Mouse (Mus musculus): ENCODE results near the gene Myom1.

The Myom1 gene

DNA sequence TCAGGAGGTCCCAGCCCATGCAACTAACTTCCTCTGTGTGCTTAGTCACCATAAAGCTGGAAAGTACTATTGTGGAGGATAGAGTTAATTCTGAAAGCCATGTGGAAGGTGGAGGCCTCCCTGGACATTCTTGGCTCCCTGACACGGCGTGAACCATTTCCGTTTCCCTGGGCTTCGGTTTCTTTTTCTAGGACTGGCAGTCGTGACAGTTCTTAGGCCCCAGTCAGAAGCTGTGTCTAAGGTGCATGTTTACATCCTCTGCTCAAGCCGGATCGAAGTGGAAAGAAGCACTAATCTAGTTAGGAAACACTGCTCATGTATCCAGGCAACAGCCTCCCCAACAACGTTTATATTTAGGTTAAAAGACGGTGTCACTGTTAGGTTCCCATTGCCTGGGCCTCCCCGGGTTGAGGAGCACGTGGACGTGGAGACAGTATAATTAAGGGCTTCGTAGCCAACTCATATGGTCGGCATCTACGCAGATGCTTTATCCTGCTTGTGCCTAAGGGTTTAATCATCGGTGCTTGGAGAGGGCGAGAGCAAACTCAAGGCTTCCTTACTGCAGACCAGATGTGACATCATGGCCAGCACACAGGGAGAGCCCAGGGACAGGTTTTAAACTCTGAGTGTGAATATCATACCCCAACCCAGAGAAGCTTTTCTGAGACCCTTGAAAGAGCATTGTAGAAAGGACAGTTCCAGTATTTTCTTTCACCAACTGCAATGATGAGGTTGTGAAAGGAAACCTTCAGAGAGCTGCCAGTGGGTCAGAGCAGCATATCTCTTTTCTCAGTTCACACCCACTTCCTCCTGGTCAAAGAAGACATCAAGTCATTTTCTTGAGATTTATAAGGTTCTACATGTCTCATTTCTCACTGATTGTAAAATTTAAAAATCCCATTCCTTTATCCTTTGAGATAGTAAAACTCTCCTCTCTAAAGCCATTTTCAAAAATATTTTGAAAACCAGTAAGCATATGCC, 100.4 kb downstream of the Myom1 start:
- DNase-seq (ENCODE audit: low spot score), result no peak

DNA sequence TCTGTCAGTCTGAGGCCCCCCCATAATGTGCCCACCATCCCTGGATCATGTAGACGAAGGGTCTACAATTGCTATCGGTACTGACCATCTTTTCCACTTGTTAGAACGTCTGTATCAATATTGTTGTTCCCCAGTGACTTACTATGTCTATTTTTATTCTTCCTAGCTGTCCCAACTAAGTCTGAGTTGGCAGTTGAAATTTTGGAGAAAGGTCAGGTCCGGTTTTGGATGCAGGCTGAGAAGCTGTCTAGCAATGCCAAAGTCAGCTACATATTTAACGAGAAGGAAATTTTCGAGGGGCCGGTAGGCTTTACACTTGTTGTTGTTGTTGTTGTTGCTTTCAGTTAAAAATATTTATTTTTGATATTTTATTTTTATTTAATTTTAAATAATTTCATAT, 102.9 kb downstream of the Myom1 start:
- no peak for DNase-seq (ENCODE audit: low spot score)

DNA sequence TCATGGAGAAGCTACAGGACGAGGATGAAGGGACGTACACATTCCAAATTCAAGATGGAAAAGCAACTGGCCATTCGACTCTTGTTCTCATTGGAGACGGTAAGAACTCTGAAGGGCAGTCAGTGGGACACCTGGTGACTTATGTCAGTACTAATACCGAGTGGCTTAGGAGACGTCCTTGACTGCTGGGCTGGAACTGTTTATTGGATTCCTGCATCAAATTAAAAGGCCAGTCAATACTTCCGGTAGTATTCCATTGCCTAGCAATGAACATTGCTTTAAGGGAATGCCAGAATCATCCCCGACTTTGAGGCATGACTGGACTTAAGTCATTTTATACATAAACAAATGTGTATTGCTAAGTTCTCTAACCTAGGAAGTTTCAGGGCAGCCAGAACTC, 103.8 kb downstream of the Myom1 start:
- no peak for DNase-seq (ENCODE audit: low spot score)

DNA sequence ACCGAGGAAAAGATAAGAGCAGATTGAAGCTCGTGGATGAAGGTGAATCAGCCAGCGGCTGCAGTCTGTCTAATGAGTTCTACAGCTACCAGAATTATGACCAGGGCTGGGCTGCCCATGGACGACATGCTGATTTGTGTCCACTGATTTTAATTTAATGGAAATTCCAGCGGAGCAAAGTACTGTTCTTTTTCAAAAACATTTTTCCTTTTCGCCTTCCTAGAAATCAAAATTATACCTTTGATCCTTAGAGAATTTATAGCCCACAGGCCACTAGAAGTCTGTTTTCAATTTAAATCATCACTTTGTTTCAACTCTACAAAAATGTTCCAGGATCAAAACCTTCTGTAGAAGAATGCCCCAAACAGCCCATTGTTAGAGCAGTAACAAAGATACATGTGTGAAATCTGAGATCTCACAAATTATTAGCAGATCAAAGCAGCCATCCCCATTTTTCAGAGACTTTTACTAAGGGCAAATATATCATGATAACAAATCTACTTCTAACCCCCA, 108.4 kb downstream of the Myom1 start:
- DNase-seq (ENCODE audit: low spot score), result no peak

DNA sequence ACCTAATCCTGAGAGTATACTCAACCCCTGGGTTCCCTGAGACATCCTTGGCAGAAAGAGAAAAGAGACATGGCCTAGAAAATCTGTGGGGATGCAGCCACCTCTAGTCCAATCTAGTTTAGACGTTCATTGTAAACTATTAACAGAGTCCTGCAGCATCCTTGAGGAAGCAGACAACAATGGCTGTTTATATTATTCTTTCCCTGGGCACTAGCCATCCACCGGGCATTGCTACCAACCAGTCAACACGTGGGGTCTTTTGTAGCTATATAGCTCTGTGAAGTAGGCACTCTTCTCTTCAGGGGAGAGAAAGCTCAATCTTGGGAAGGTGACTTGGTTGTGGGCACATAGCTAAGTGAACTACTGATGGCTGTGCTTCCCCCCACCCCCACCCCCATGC, 110.3 kb downstream of the Myom1 start:
- DNase-seq (ENCODE audit: low spot score), result no peak

DNA sequence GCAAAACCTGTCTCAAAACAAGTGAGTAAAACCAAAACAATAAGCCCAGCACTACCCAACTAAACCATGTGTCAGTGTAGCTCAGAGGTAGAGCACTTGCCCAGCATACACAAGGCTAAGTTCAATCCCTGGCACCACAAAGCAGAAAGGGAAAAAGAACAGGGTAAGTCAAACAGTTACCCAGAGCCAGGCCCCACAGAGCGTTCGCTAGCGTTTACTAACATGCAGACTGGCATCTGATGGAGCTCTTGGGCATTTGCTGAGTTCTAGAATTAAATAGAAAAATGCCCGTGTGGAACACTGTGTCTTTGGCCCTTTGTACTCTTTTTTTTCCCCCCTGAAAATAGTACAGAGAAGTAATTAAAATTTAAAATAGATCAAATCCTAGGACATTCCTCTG, 111.8 kb downstream of the Myom1 start:
- no peak for DNase-seq (ENCODE audit: low spot score)

DNA sequence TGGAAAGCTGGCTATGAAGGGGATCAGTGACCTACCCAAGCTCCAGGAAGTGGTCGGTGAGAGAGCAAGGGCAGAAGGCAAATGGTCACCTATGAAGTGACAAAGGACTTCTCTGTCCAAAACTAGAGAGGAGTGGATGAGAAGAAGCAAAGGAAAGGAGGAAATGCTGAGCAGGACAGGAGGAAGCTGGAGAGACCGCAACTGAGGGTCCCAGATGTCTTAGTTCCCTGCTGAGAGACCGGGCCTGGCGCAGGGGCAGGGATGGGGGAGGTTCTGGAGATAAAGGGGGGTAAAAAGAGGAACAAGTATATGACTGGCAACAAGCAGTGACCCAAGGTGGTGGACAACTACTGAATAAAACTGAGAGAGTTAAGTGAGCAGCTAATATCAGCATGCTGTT, 115.5 kb downstream of the Myom1 start:
- no peak for DNase-seq (ENCODE audit: low spot score)

DNA sequence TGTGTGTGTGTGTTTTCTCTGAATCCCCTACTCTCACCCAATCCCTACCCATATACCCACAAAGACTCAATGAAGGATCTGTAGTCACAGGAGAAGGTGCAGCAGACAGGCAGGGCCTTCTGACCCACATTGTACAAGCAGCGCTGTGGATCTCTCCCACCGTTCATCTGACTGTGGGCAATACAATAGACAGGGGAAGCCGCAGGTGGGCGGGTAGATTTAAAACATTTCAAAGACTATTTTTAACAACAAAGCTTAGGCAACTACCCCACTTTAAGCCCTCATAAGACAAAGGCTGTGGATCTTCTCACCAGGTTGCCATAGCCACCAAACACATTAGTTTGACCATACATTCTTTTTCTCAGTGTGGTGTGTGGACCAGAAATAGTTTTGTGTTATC, 116.2 kb downstream of the Myom1 start:
- DNase-seq (ENCODE audit: low spot score), result no peak

DNA sequence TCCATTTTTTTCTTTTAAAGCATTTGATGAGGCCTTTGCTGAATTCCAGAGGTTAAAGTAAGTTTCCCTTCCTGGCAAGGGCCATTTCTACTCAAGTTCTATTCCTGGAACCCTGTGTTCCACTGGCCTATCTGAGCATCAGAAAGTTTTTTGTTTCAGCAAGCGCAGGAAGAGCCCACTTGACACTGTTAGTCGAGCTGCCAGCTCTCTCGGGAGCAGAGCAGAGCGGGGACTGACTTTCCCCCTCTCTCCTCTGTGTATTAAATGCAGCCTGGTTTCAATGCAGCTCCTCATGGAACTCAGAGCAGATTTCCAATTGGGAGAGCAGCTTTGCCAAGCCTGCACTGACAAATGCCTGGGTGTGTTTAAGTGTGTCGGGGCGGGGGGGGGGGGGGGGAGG, 118.2 kb downstream of the Myom1 start:
- DNase-seq (ENCODE audit: low spot score), result no peak

DNA sequence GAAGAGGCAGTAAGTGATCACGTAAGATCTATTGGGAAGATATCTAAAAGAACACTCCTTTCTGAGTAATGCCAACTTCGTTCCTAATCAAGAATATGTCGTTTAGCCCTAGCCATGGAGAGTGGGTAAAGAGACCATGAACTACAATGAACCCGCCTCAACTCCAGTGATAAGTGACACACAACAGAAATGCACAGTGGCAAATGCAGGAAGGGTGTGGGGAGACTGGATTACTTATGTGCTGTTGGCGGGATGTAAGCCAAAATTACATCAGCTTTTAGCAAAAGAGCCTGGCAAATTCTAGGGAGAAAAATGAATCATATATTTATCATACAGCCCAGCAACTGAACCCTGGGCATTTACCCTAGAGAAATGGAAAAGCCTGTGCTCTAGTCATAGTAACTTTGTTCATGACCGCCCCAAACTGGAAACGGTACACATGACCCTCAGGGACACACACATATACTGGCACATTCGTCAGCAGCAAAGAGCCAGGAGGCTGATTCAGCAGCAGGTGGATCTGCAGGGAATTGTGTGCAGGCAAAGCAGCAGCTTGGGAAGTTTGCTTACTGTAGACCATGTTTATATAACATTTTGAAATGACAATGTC, 121.7 kb downstream of the Myom1 start:
- DNase-seq (ENCODE audit: low spot score), result no peak

DNA sequence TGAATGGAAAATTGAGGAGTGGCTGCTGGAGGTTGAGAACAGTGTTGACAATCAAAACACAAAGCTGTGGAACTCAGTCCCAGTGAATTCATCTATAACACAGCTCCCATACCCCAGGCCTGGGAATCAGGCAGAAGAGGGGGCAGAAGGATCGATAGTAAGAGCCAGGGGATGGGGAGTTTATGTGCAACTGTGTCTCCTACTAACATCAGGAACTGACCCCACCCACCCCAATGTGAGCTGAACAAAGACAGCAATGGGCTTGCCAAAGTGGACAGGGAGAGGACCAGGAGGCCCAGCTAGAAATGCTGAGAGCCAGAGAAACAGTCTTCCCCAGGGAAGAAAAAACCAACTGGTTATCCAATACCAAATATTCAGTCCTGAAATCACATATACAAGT, 122.2 kb downstream of the Myom1 start:
- no peak for DNase-seq (ENCODE audit: low spot score)

DNA sequence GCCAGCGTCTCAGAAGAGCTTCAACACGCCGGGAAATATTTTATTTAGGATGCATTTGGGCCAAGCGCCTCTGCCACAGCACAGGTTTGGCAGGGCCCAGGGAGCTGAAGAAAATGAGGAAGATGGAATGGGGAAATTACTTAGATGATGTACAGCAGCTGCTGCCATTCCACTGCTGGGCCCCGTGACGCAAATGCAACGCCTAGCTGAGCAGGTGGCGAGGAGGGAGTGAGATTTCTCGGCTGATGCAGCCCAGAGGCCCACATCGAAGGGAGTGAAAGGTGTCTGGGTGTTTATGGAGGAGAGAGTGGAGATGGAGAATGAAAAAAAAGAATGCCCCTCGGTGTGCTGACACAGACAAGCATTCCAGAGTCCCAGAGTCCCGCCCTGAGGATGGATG, 123.1 kb downstream of the Myom1 start:
- DNase-seq (ENCODE audit: low spot score), result no peak

DNA sequence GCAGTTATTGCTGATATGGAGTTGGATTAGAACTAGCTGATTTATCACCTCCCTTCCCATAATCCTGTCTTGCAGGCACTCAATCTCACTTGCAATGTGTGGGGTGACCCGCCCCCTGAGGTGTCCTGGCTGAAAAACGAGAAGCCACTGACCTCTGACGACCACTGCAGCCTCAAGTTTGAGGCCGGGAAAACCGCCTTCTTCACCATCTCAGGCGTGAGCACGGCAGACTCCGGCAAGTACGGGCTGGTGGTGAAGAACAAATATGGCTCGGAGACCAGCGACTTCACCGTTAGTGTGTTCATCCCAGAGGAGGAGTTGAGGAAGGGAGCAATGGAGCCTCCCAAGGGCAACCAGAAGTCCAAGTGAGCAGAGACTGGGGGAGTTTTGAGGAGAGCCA, 123.6 kb downstream of the Myom1 start:
- no peak for DNase-seq (ENCODE audit: low spot score)

DNA sequence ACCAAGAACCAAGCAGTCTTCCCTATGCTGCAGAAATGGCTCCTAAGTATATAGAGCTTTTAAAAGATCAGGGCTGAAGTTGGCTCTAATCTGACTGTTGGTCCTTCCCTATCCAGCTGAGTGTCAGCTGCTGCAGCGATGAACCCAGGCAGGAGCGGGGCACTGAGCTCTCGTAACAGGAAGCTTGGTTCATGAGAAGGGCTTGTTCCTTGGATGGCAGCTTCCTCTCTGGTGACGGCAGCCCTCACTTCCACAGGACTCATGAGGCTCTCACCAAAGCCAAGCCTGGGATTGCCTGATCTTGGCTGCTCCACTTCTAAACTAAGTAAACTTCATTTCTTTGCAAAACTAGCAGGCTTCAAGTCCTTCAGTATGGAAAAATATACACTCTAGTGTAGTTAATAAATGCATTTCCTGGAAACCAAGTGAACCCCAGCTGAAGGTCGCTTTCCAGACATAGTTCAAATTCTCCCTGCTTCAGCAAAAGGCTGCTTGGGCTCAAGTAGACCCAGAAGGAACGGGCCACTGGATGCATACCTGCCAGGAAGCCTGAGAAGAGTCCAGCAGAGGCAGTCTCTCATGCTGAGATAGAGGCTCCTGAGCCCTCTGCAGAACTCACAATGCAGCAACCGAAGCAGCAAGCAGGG, 125.2 kb downstream of the Myom1 start:
- no peak for DNase-seq (ENCODE audit: low spot score)

DNA sequence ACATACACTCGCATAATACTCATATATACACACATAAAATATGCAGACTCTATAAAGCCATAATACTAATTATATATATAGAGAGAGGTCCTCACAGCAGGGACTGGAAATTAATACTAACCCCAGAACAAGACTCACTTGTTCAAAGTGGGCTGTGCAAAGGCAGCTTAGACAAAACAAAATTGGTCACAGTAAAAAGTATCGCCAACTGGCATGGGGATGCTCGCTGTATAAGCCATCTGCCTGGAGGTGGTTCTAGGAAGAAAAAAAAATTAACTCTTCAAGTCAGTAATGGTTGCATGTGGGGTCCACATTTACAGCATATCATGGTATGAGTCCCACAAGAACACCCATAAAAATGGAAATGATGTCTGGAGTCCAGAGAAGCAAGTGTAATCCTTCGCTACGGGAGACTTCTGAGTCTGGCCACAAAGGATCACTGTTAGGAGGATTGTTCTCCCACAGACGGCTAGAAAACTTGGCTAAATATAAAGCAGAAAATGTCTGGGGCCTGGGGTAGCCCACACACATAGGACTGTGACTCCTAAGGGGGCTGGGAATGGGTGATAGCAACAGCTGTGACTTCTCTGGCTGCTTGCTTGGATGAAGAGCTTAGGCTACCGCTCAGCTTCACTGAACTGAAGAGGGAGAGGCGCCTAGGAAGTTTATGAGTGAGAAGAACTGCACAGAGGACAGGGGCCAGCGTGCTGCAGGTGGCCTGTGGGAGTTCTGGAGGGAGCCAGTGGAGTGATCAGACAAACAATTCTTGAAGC, 127.2 kb downstream of the Myom1 start:
- DNase-seq (ENCODE audit: low spot score), result no peak

DNA sequence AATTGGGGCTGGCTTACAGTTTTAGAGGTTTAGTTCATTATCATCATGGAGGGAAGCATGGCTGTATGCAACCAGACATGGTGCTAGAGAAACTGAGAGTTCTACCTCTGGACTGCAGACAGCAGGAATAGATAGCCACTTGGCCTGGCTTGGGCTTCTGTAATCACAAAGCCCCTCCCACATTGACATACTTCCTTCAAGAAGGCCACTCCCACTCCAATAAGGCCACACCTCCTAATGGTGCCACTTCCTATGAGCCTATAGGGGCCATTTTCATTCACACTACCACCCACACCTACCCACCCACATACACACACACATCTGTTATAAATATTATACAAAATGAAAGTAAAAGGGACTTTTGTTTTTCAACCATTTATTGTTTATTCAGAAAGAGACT, 129.8 kb downstream of the Myom1 start:
- DNase-seq (ENCODE audit: low spot score), result no peak

DNA sequence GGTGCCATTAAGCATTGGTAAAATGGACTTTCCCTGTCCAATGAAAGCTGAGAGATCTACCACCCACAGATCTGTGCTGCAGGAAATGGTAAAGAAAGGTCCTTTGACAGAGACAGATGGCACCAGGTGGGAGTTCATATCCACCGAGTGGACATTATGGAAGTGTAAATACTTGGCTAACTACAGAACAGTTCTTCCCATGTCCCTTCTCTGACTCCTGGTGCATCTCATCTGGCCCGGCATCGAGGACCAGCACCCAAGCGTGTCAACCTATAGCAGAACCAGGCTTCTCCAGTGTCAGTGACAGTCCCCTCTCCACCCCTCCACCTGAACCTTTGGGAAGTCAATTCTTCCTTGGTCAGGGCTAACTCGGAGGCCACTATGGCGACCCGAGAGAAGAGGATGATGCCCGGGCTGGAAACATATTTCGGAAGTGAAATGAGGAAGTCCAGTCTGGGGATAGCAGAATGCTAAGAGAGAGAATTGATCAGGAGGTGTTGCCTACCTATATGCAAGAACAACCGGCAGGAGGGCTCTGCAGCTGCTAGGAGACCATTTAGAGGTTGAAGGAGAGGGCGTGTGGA, 130.5 kb downstream of the Myom1 start:
- no peak for DNase-seq (ENCODE audit: low spot score)

DNA sequence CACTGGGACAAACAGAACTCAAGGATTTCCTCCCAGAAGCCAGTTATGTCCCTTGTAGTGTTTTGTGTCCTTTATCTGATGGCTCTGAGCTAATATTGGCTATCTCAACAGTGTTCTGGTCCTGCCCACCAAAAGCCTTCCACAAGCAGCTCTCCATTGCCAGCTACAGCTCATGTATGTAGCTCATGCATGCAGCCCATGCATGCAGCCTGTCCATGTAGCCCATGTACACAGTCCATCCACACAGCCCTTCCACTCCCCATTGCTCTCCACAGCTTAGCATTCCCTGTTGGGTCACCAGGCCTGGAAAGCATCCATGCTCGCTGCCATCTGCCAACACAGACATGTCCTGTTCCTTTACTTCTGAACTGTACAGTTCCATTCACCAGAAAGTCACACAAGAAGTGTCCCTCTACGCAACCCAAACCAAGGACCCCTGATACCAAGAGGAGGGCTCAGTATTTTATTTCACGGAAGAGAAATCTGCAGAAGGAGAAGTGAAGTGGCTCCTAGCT, 132.1 kb downstream of the Myom1 start:
- no peak for DNase-seq (ENCODE audit: low spot score)

DNA sequence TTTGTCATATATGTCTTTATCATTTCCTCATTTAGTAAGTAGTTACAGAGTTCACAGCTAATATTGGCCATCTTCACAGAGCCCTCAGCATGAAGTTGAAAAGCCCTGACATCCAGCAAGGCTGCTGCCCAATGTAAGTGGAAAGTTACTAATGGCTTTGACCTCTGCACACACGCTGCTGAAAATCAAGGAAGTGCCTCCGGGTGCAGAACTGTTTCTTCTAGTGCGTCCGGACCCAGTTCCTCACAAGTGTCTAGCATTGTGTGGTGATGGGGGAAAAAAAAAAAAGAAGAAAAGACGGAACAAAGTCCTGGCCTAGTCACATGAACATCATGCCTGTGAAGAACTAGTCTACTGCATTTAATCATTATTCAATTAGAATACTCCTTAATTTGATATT, 132.7 kb downstream of the Myom1 start:
- no peak for DNase-seq (ENCODE audit: low spot score)

DNA sequence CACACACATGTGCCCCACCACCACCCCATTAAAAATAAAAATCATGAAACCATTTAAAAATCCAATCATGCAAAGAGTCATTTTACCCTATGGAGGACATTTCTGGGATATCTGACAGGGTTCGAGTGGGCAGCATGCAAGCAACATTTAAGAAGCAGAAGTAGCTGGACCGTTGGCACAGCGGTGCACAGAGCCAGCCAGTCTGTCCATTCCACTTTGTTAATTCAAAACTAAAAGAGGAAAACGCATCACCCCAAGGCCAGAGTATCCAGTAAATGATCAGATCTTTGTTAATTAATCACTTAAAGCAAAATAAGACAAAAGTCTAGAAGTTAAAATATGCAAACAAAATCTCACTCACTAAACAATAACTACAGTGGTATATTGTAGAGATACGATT, 133.4 kb downstream of the Myom1 start:
- DNase-seq (ENCODE audit: low spot score), result no peak

Data from layer of hippocampus, adult 11-12 months (tissue).